Mouse (Mus musculus) activated CD4-positive, CD25-positive, alpha-beta regulatory T cell, adult 4 months (primary cell): ENCODE measurements around the gene Pgr. TPM values are rescaled to one million over a fixed set of nuclear protein-coding genes. Genes with fewer than 3 reads are reported as not detected.

ENCODE experiments used
- polyA plus RNA-seq, 2 experiments: library from polyadenylated mRNA; unstranded; fragments of 100-300 nt; shearing (Covaris generic); gene quantifications; one replicate each; pipeline ENCODE4 v1.2.1; 2017

Gene Pgr
- polyA plus RNA-seq, 2 experiments from 2014 or later: 0.16 TPM; not detected in 1

Other genes starting within 250 kb of the Pgr start
- under 1 TPM in 1 of 2 experiments, not detected in 1; 0.11 TPM for gene Gm16485, start 72.0 kb downstream of the Pgr start, polyA plus RNA-seq